Mouse (Mus musculus): Measurements from ENCODE around the gene Srrm1.
A peak's percentile ranks its signal among the peaks of the same experiment; 100 is the strongest.

Gene Srrm1

GRCm38 (mm10) chr4:135273307-135273682, 79.8 kb downstream of the Srrm1 start:
- no peak for DNase-seq (ENCODE audit: extremely low read depth, low read depth, low spot score)

GRCm38 (mm10) chr4:135272640-135273306, 80.3 kb downstream of the Srrm1 start, which contains the start of gene Clic4:
Gene Clic4 (minus strand): TSS chr4:135272814.
- peak; percentile 42 for DNase-seq (ENCODE audit: extremely low read depth, low read depth, low spot score)

GRCm38 (mm10) chr4:135271881-135272616, 81.1 kb downstream of the Srrm1 start:
- no peak for DNase-seq (ENCODE audit: extremely low read depth, low read depth, low spot score)

GRCm38 (mm10) chr4:135271419-135271828, 81.7 kb downstream of the Srrm1 start:
- no peak for DNase-seq (ENCODE audit: extremely low read depth, low read depth, low spot score)

Data from fat pad, adult 2 months (tissue).